In genomic region chr11:113296162-113296561, GRCm38 (mm10) we compare ENCODE assay signal across 8 mouse cellular contexts.
DNase-seq lines count a peak whose midpoint lies in the region; ATAC-seq and TF ChIP-seq lines count a peak whose summit lies in the region.

No protein-coding gene starts in this region.

- no peak overlapping the region for H3K4me3 ChIP-seq in intestine, postnatal 0 days (ENCODE audit: low read depth, low read length)
- no peak overlapping the region for H3K4me3 ChIP-seq in intestine, embryonic 15.5 days (replicated peaks)

- H3K9ac ChIP-seq in intestine, postnatal 0 days (ENCODE audit: low read depth, low read length), result no peak overlapping the region
- no peak overlapping the region for H3K9ac ChIP-seq in intestine, embryonic 15.5 days

- H3K4me2 ChIP-seq in intestine, postnatal 0 days (replicated peaks; ENCODE audit: low read depth), result no peak overlapping the region
- H3K4me2 ChIP-seq in intestine, embryonic 15.5 days (replicated peaks), result no peak overlapping the region

- H3K9me3 ChIP-seq in intestine, postnatal 0 days (ENCODE audit: control insufficient read depth), result no peaks in the 10 kb centered on the region
- H3K9me3 ChIP-seq in intestine, embryonic 15.5 days, result no peaks in the 10 kb centered on the region

- intact Hi-C loops in left cerebral cortex, postnatal 4 days (cut with DNase I), result loop anchor here (2.0 to 10.0 kb wide), 3 partner anchors 119 to 519 kb away; no protein-coding TSS in a partner anchor

- peak; percentile 94 for TF ChIP-seq CTCF in intestine, postnatal 0 days (IDR thresholded peaks at IDR 0.05; ENCODE audit: low read depth)

- WGBS in intestine, postnatal 0 days, result 41% methylated on average over 7 of the region's 7 CpGs
- 38% methylated on average over 7 of the region's 7 CpGs for WGBS in intestine, embryonic 15.5 days

- H3K27ac ChIP-seq in intestine, postnatal 0 days (ENCODE audit: low read depth, low read length), result 0 out of 2 replicates have a peak overlapping the region, but pooled peaks have one; percentile 54
- H3K27ac ChIP-seq in intestine, embryonic 15.5 days, result no peak overlapping the region

- no peak for ATAC-seq in intestine, postnatal 0 days
- ATAC-seq in intestine, embryonic 15.5 days, result no peak

- no peaks in the 10 kb centered on the region for H3K36me3 ChIP-seq in intestine, postnatal 0 days (ENCODE audit: control insufficient read depth, insufficient read depth)
- no peaks in the 10 kb centered on the region for H3K36me3 ChIP-seq in intestine, embryonic 15.5 days

- peak; percentile 4 for DNase-seq in T-cell, adult 2 months (ENCODE audit: low spot score)
- DNase-seq in cerebellum, postnatal 36 days, result peak; percentile 72 to 73
- DNase-seq in gastrocnemius, postnatal 25 days, result peak; percentile 28
- DNase-seq in left cerebral cortex, postnatal 4 days, result peak; percentile 93
- peak; percentile 64 for DNase-seq in ovary, postnatal 10 days (ENCODE audit: low spot score)
- DNase-seq in urinary bladder, postnatal 10 days (ENCODE audit: low spot score), result peak; percentile 51

- H3K4me1 ChIP-seq in intestine, postnatal 0 days (replicated peaks; ENCODE audit: control insufficient read depth, insufficient read depth, low read length), result no peaks in the 10 kb centered on the region
- peaks cover 20% of the 10 kb centered on the region for H3K4me1 ChIP-seq in intestine, embryonic 15.5 days (replicated peaks)

- H3K27me3 ChIP-seq in intestine, postnatal 0 days (replicated peaks; ENCODE audit: control insufficient read depth, insufficient read depth, low read length), result no peaks in the 10 kb centered on the region
- H3K27me3 ChIP-seq in intestine, embryonic 15.5 days (replicated peaks), result no peaks in the 10 kb centered on the region

Comparison
In these comparisons a context has a peak if more than half of its experiments do, and no peak if none do; other contexts are left out.
1. DNase-seq: peak in every context shown above with its lines; median percentile 93 in left cerebral cortex, postnatal 4 days; 72 in cerebellum, postnatal 36 days; 64 in ovary, postnatal 10 days; 51 in urinary bladder, postnatal 10 days; 28 in gastrocnemius, postnatal 25 days; 4 in T-cell, adult 2 months.